Mouse (Mus musculus): ENCODE data around the gene Rhebl1. TPM values are rescaled to one million over a fixed set of nuclear protein-coding genes. Genes with fewer than 3 reads are reported as not detected.

Rhebl1 gene
- polyA plus RNA-seq, 1 experiment from 2014 or later = 20.1 TPM

DNA sequence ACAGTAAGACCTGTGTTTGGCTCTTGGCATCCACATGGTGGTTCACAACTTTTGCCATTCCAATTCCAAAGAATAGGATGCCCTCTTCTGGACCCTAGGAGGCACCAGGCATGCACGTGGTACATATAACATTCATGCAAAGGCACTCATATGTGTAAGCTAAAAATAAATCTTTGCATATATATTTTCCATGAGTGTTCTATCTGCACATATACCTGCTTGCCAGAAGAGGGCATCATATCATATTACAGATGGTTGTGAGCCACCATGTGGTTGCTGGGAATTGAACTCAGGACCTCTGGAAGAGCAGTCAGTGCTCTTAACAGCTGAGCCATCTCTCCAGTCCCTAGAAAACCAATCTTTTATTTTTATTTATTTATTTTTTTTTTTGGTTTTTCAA is 7.2 kb upstream of the Rhebl1 start:
- Histone ChIP-seq H3K4me2 (replicated peaks) (no peak overlapping the region), H3K4me1 (peaks cover 16% of the 10 kb centered on the region), H3K9me3 (no peaks in the 10 kb centered on the region), H3K9ac (replicated peaks) (no peak overlapping the region), H3K36me3 (peaks cover 34% of the 10 kb centered on the region), H3K4me3 (no peak overlapping the region), H3K27me3 (peaks cover 42% of the 10 kb centered on the region), H3K27ac (replicated peaks) (no peak overlapping the region)
- WGBS = 62% methylated on average over 1 of the region's 1 CpGs
- ATAC-seq (ENCODE audit: low FRiP score, low read depth) = no peak

DNA sequence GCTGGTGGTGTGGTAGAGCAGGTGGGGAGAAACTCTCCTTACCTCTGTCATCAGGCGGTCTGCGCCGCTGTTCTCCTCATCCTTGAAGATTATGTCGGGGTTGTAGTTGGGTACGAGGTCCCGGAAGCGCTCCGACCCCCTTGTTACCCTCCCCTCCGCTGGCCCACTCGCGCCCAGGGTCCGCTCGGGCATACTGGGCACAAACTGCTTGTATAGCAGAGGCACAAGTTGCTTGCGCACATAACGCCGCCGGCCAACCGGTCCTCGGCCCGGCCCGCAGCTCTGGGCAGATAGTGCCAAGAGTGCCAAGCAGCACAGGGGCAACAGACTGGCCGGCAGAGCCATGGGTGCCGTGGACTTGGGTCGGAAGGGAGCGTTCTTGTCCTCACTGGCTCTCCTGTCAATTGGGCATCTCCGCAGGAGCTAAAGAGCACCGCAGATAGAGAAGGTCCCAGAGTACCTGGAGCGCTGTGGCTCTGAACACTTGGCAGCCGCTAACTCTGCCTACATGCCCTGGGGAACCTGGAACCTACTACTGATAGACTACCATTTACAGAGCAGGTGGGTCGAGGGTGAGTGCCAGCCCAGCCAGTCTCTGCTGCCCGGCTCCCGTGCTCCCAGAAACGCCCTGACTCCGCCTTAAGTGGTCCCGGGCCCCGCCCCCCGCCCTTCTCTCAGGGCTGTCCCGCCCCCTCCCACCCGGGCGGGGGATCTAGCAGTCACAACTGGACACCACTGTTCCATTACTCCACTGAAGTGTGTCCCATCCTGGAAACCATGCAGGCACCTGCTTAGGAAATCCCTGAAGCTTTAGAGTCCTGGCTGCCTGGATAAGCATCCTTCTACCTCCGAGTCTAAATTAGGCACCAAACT is 3.8 kb upstream of the Rhebl1 start, which contains the start of gene Dhh:
TSS of gene Dhh (minus strand) at position 613 of the 873 bp plus-strand sequence.
- H3K9ac ChIP-seq (replicated peaks) = peak within 1 kb of the TSS; percentile 4; the same call in 1 of the 2 replicates
- peak within 1 kb of the TSS; percentile 16 for H3K4me3 ChIP-seq
- H3K36me3 ChIP-seq = peaks cover 3% of the 10 kb centered on the region; the same call in 1 of the 2 replicates
- peaks cover 76% of the 10 kb centered on the region for H3K27me3 ChIP-seq
- H3K9me3 ChIP-seq = no peaks in the 10 kb centered on the region
- peak within 1 kb of the TSS; percentile 39 for H3K4me2 ChIP-seq (replicated peaks)
- H3K27ac ChIP-seq (replicated peaks) = no peak within 1 kb of the TSS
- WGBS = under 1% methylated on average over 41 of the region's 41 CpGs
- ATAC-seq (ENCODE audit: low FRiP score, low read depth) = no peak
- H3K4me1 ChIP-seq = peaks cover 44% of the 10 kb centered on the region

DNA sequence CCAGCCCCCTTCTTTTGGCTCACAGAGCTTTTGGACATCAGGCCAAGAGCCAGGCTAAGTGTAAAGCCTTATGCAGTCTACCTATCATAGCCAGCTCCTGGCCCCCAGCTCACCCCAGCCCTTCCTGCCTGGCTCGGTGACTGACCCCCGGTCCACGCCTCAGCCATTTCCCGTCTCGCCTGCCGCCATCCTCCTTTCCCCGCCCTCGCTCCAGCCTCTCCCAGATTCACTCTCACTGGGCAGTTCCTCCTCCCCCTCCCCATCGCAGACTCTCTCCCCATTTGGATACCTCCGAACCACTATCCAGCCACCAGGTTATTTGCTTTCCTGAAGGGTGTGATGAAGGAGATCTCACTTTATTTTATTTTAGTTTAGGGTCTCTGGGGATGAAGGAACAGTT is 3.2 kb upstream of the Rhebl1 start:
- no peak for ATAC-seq (ENCODE audit: low FRiP score, low read depth)
- 3% methylated on average over 10 of the region's 10 CpGs for WGBS

DNA sequence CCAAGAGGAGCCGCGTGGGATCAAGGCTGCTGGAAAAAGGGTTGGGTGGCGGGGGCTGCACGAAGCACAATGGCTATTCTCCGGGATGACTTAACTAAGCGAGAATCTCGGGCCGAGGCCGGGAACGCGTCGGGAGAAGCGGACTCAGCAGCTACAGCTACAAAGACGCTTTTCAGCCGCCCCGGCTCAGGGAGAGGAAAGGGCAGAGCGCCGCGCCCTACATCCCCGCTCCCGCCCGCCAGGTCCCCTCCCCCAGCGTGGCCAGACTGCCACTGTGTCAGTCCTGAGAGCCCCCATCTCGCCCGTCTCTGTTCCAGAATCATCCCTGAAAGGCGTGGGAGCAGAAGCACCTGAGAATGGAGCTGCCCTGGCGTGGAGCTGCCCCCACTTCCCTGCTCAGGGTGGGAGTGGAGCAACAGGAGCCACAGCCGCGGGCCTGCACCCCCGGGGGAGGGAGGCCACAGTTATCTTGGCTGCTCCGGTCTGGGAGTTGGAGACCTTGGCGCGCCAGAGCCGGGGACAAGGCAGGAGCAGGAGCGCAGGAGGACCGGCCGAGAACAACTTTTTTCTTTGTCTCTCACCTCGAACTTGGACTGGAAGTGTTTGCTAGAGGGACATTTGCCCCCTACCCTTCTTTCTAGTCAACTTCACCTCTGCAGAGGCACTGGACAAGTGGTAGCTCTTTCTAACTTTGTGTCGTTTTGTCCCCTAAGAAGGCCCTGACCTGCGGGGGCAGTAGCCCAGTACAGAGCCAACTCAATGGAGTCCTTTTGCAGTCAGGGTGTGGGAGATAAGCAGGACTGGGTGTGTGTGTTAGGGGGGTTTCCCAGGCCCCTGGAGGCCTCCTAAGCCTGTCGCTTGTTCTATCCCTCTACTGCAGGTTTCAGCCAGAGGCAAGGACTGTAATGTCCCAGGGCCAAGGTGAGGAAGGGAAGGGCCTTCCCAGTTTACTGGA is 1.6 kb upstream of the Rhebl1 start:
- Histone ChIP-seq H3K27me3 (peaks cover 98% of the 10 kb centered on the region), H3K27ac (replicated peaks) (no peak overlapping the region), H3K4me2 (replicated peaks) (peak overlapping the region; percentile 90), H3K9me3 (no peaks in the 10 kb centered on the region), H3K4me3 (peak overlapping the region; percentile 33), H3K36me3 (no peaks in the 10 kb centered on the region), H3K9ac (replicated peaks) (peak overlapping the region; percentile 45), H3K4me1 (peaks cover 44% of the 10 kb centered on the region)
- WGBS = 1% methylated on average over 41 of the region's 41 CpGs
- ATAC-seq (ENCODE audit: low FRiP score, low read depth) = 0 out of 2 replicates have a peak, but pooled peaks have one; percentile 46

More for the DNA sequence above, 3.2 kb upstream of the Rhebl1 start:
- Histone ChIP-seq H3K4me2 (replicated peaks) (peak overlapping the region; percentile 39; the same call in 1 of the 2 replicates), H3K27me3 (peaks cover 82% of the 10 kb centered on the region), H3K27ac (replicated peaks) (no peak overlapping the region), H3K4me3 (peak overlapping the region; percentile 16), H3K9ac (replicated peaks) (no peak overlapping the region), H3K4me1 (peaks cover 44% of the 10 kb centered on the region), H3K9me3 (no peaks in the 10 kb centered on the region), H3K36me3 (no peaks in the 10 kb centered on the region)

DNA sequence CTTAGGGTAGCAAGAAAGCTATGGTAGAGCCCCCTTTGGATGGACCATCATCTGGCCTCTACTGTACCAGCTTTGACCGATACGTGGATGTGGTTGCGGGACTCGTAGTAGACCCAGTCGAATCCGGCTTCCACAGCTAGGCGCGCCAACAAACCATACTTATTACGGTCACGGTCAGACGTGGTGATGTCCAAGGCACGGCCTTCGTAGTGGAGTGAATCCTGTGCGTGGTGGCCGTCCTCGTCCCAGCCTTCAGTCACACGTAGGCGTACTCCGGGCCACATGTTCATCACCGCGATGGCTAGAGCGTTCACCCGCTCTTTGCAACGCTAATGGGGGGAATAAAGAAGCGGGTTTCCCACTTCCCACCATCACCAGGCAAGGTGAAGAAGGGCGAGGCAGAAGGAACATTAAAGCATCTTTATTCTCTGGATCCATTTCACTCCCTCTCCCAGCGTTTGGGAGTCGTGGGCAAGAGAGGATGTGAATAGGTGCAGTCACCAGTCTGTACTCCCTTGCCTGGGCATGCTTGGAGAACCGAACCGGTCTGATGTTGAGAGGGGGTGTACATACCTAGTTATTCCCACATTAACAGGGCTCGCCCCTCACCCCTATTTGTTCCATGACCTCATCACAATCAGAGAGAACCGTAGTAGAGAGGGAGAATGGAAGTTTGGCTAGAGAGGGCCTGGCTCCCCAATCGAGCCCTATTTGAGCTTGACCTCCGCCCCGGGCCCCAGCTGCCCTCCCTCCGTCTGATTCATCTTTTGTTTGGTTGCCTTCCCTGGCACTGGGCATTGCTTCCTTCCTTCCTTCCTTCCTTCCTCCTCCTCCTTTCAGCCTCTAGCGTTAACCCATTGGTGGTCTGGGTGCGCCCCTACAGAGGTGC is 650 bp upstream of the Rhebl1 start:
- no peak for ATAC-seq (ENCODE audit: low FRiP score, low read depth)
- no peak overlapping the region for H3K27ac ChIP-seq (replicated peaks)

DNA sequence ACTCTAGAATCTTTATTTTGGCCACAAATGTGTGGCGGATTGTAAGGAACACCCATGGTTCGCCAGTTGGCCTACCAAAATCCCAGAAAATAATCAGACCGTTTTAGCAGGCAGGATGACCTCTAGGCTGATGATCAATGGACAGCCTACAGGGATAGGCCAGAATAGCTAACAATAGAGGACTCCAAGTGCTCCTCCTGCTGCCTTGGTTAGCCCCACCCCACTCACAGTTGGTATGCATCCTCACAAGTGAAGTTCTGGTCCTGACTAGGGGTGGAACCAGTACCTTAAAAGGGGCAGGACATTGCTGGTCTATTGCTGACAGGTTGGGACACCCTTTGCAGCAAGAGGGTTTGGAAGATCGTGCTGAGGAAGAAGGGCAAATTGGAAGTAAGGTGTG is 1.3 kb downstream of the Rhebl1 start:
- Histone ChIP-seq H3K9me3 (no peaks in the 10 kb centered on the region), H3K27ac (replicated peaks) (no peak overlapping the region), H3K9ac (replicated peaks) (no peak overlapping the region), H3K4me2 (replicated peaks) (no peak overlapping the region), H3K4me3 (no peak overlapping the region), H3K4me1 (peaks cover 39% of the 10 kb centered on the region), H3K36me3 (no peaks in the 10 kb centered on the region), H3K27me3 (peaks cover 74% of the 10 kb centered on the region)
- WGBS = 41% methylated on average over 4 of the region's 4 CpGs
- ATAC-seq (ENCODE audit: low FRiP score, low read depth) = no peak

More for the DNA sequence above, 650 bp upstream of the Rhebl1 start:
- Histone ChIP-seq H3K4me1 (peaks cover 44% of the 10 kb centered on the region), H3K4me3 (peak overlapping the region; percentile 47), H3K27me3 (peaks cover 93% of the 10 kb centered on the region), H3K36me3 (no peaks in the 10 kb centered on the region), H3K9me3 (no peaks in the 10 kb centered on the region), H3K9ac (replicated peaks) (peak overlapping the region; percentile 45), H3K4me2 (replicated peaks) (peak overlapping the region; percentile 90)
- WGBS = 3% methylated on average over 38 of the region's 38 CpGs

DNA sequence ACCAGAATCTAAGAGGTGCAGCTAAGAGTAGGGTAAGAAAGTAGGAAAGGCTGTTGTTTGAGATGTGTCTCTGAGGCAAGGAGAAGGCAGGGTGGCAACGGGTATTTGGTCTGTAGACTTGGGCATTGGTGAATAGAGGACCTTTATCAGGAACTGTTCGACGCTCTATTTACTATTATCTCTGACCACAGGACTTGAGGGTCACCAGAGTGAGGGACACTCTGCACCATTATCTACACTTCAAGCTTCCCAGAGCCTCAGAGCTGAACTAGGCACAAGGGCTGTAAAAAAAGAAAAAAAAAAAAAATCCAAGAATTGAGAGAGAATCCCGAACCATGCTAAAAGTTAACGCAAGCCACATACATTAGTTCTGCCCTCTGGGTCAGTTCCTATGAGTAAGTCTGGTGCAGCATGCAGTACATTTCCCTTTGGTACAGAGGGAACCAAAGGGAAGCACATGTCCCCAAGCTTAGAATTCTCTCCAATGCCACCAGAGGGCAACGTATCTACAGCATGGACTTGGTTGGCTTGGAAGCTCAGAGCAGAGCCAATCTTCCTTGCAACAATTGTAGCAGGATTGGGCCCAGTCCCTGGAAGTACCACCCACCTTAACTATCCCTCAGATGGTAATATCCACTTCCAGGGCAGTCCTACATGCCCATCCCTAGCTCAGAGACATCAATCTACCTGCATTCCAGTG is 2.3 kb downstream of the Rhebl1 start:
- Histone ChIP-seq H3K27ac (replicated peaks) (no peak overlapping the region), H3K9me3 (no peaks in the 10 kb centered on the region), H3K27me3 (peaks cover 64% of the 10 kb centered on the region), H3K4me3 (no peak overlapping the region), H3K4me2 (replicated peaks) (no peak overlapping the region), H3K9ac (replicated peaks) (no peak overlapping the region), H3K36me3 (no peaks in the 10 kb centered on the region), H3K4me1 (peaks cover 31% of the 10 kb centered on the region)
- ATAC-seq (ENCODE audit: low FRiP score, low read depth) = no peak
- 47% methylated on average over 6 of the region's 6 CpGs for WGBS

DNA sequence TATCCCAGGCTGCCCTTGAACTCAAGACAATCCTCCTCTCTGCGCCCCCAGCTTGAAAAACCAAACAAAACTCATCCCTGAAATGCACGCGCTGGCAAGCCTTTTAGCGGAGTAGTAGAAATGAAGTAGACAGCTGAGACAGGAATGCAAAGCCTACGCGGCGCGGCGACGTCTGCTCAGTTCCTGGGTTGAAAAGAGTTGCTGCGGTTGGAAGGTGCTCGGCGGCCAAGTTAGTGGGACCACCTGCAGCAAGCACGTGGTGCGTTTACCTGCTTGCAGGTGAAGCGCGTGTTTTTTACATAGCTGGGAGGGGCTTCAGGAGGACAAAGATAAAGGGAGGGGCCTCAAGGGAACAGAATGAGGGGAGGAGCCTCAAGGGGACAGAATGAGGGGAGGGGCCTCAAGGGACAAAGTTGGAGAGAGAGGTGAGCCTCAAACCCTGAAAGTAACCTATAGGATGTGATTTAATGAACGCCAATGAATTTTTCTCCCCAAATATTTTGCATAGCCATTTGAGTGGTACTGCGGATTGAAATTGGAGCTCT is 3.1 kb downstream of the Rhebl1 start:
- no peak overlapping the region for H3K4me3 ChIP-seq
- H3K27ac ChIP-seq (replicated peaks) = no peak overlapping the region
- no peaks in the 10 kb centered on the region for H3K36me3 ChIP-seq
- H3K4me2 ChIP-seq (replicated peaks) = no peak overlapping the region
- H3K9ac ChIP-seq (replicated peaks) = no peak overlapping the region
- peaks cover 59% of the 10 kb centered on the region for H3K27me3 ChIP-seq
- H3K9me3 ChIP-seq = no peaks in the 10 kb centered on the region
- WGBS = 8% methylated on average over 19 of the region's 19 CpGs
- peaks cover 27% of the 10 kb centered on the region for H3K4me1 ChIP-seq
- ATAC-seq (ENCODE audit: low FRiP score, low read depth) = no peak

DNA sequence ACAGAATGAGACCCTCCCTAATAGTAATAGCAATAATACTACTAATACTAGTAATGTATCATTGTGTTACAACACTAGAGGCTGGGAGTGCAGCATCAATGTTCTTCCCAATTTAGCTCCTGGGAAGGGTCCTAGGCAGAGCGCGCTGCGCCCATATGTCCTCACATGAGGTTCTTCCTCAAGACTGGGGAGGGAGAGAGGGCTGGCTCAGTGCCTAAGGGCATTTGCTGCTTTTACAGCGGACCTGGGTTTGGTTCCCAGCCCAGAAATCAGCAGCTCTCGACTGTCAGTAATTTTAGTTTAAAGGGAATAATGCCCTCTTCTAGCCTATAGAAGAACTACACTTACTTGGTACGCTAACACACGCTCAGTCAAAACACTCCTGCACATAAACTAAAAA is 6.8 kb downstream of the Rhebl1 start:
- Histone ChIP-seq H3K36me3 (no peaks in the 10 kb centered on the region), H3K27me3 (peaks cover 22% of the 10 kb centered on the region), H3K9me3 (no peaks in the 10 kb centered on the region), H3K4me1 (no peaks in the 10 kb centered on the region), H3K27ac (replicated peaks) (no peak overlapping the region), H3K4me2 (replicated peaks) (no peak overlapping the region), H3K4me3 (no peak overlapping the region), H3K9ac (replicated peaks) (no peak overlapping the region)
- no peak for ATAC-seq (ENCODE audit: low FRiP score, low read depth)
- WGBS = 89% methylated on average over 7 of the region's 7 CpGs

DNA sequence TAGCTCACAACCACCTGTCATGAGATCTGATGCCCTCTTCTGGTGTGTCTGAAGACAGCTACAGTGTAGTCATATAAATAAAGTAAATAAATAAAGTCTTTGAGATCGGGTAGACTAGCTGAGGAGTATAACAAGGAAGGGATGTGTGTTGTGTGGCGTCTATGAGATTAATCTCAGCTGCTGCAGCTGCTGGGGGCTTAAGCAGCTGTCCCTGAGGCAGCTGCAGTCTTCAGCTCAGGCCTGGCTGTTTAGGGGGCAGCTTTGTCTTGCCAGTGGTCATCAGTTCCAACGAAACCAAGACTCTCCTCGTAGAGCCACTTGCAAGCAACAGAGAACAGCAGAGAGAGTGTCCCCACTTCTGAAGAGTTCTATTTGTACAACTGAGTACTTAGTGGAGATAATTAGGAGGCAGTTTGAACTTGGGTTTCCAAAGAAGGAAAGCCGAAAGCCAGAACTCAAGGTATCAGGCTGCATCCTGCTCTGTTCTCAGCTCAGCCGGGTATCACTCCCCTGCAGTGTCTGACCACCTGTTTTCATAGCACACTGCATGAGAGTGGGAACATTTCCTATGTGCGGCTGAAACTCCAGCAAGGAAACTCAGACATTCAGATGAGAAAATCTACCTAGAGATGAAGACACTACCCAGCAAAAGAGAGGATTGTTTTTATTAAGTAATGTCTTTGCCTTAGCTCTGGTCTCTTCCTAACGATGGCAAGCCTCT is 7.5 kb downstream of the Rhebl1 start:
- Histone ChIP-seq H3K27ac (replicated peaks) (no peak overlapping the region), H3K4me2 (replicated peaks) (no peak overlapping the region), H3K9ac (replicated peaks) (no peak overlapping the region), H3K36me3 (no peaks in the 10 kb centered on the region), H3K4me1 (peaks cover under 1% of the 10 kb centered on the region; the same call in 1 of the 2 replicates), H3K9me3 (no peaks in the 10 kb centered on the region), H3K27me3 (peaks cover 15% of the 10 kb centered on the region), H3K4me3 (no peak overlapping the region)
- WGBS = 63% methylated on average over 8 of the region's 8 CpGs
- no peak for ATAC-seq (ENCODE audit: low FRiP score, low read depth)
